Mouse (Mus musculus): ENCODE data around the gene 4933400A11Rik. TPM values are rescaled to one million over a fixed set of nuclear protein-coding genes. Genes with fewer than 3 reads are reported as not detected.
A peak's percentile ranks its signal among the peaks of the same experiment; 100 is the strongest.

Gene 4933400A11Rik
- polyA plus RNA-seq, 2 experiments: not detected

DNA sequence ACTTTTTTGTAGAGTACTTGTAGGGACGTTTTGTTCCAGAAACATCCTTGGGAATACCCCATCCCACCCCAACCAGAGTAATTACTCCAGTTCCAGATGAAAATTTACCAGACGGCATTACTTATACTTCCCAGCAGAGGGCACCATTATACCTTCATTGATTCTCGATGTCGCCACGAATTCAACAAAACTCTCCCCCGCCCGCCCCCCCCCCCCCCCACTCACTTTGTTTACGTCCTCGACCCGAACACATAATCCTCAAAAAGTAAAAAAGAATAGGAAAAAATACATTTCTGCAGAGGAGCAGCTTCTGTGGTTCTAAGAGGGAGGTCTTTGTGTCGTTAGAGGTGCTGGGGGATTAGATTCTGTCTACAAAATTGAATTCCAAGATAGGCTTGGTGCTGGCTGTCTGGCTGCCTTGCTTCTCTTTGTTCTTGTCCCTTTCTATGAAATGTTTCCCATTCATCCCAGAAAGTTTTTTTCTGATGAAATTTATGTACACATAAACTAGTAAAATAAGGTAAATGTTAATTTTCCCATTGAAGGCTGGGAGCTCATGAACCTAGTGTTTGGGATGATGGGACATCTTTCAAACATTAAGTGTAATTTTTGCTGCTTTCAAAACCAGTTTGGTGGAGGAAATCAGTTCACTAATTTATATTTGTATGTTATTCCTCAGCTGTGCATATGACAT lies 19.7 kb upstream of the 4933400A11Rik start:
- WGBS (ENCODE audit: insufficient replicate concordance): 3% methylated on average over 11 of the region's 11 CpGs
- no peak for DNase-seq (ENCODE audit: low read depth in 3 of 3, low spot score in 3 of 3)

DNA sequence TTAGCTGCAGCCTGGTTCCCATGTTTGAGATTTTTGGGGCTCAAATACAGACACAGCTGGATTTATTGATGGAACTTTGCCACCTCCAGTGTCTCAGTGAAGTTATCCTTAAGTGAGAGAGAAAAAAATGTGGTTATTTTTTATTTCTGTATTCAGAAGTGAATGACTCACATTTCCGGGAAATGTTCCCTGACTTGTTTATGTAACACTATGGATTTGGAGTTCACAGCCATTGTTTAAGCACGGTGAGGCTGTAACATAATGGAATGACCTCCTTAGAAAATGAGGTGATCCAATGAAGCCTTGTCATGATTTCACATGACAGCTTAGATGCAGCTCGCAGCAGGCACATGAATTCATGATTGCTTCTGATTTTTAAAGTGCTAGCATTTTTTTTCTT lies 17.7 kb upstream of the 4933400A11Rik start:
- Histone ChIP-seq H3K36me3 (replicated peaks; ENCODE audit: control insufficient read depth, insufficient read depth, low read depth) (no peaks in the 10 kb centered on the region), H3K4me2 (ENCODE audit: low read depth) (no peak overlapping the region), H3K4me1 (replicated peaks; ENCODE audit: control insufficient read depth in 2 of 2, insufficient read depth in 2 of 2, low read length in 1 of 2) (no peaks in the 10 kb centered on the region), H3K27ac (no peak overlapping the region), H3K4me3 (ENCODE audit: insufficient read depth in 1 of 2, low read depth in 2 of 2, low read length in 2 of 2) (no peak overlapping the region), H3K27me3 (ENCODE audit: control insufficient read depth, insufficient read depth, low read length) (no peaks in the 10 kb centered on the region), H3K9me3 (ENCODE audit: control insufficient read depth, low read length) (no peaks in the 10 kb centered on the region), H3K9ac (replicated peaks) (no peak overlapping the region)
- no peak for DNase-seq (ENCODE audit: low read depth in 3 of 3, low spot score in 3 of 3)
- WGBS (ENCODE audit: insufficient replicate concordance): 45% methylated on average over 3 of the region's 3 CpGs
- no peak for ATAC-seq (ENCODE audit: insufficient read depth)
- TF ChIP-seq EP300 (IDR thresholded peaks at IDR 0.05; ENCODE audit: low read depth) (no peak), CTCF (IDR thresholded peaks at IDR 0.05; ENCODE audit: low read depth) (no peak)

More for the DNA sequence above, 19.7 kb upstream of the 4933400A11Rik start:
- peak; percentile 22; the same call in 1 of the 2 replicates for TF ChIP-seq CTCF (IDR thresholded peaks at IDR 0.05; ENCODE audit: low read depth)
- TF ChIP-seq EP300 (IDR thresholded peaks at IDR 0.05; ENCODE audit: low read depth): no peak
- Histone ChIP-seq H3K4me2 (ENCODE audit: low read depth) (peak overlapping the region; percentile 4; the same call in 1 of the 2 replicates), H3K4me1 (replicated peaks; ENCODE audit: control insufficient read depth in 2 of 2, insufficient read depth in 2 of 2, low read length in 1 of 2) (no peaks in the 10 kb centered on the region), H3K27ac (no peak overlapping the region), H3K36me3 (replicated peaks; ENCODE audit: control insufficient read depth, insufficient read depth, low read depth) (no peaks in the 10 kb centered on the region), H3K9me3 (ENCODE audit: control insufficient read depth, low read length) (no peaks in the 10 kb centered on the region), H3K9ac (replicated peaks) (no peak overlapping the region), H3K27me3 (ENCODE audit: control insufficient read depth, insufficient read depth, low read length) (no peaks in the 10 kb centered on the region), H3K4me3 (ENCODE audit: insufficient read depth in 1 of 2, low read depth in 2 of 2, low read length in 2 of 2) (peak overlapping the region in 1 of 2 experiments; percentile 14; a peak in 1 of 4 replicates)
- no peak for ATAC-seq (ENCODE audit: insufficient read depth)

DNA sequence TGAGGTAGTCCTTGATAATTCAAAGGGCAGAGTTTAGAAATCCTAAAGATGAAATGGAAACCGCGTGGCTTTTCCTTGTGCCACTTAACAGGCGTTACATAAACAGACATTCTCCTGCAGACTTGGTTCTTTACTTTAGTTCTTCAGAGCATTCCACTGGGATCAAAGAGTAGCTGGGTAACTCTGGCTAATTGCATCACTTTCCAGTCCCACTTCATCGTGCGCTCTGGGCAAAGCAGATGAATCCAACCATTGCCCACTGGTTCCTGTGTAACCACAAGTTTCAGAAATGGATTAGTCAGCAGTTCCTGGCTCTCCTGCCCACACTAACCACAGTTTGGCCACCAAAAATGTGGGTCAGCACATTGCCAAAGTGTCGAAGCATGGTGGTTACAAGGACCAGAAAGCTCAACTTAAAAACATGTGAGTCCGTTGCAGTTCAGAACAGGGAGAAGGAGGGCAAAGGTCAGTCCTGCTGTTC lies 15.4 kb upstream of the 4933400A11Rik start:
- DNase-seq (ENCODE audit: low read depth in 3 of 3, low spot score in 3 of 3) (no peak), ATAC-seq (ENCODE audit: insufficient read depth) (no peak)
- 22% methylated on average over 7 of the region's 7 CpGs for WGBS (ENCODE audit: insufficient replicate concordance)
- Histone ChIP-seq H3K27me3 (ENCODE audit: control insufficient read depth, insufficient read depth, low read length) (no peaks in the 10 kb centered on the region), H3K27ac (no peak overlapping the region), H3K4me3 (ENCODE audit: insufficient read depth in 1 of 2, low read depth in 2 of 2, low read length in 2 of 2) (no peak overlapping the region), H3K9me3 (ENCODE audit: control insufficient read depth, low read length) (no peaks in the 10 kb centered on the region), H3K4me1 (replicated peaks; ENCODE audit: control insufficient read depth in 2 of 2, insufficient read depth in 2 of 2, low read length in 1 of 2) (no peaks in the 10 kb centered on the region), H3K36me3 (replicated peaks; ENCODE audit: control insufficient read depth, insufficient read depth, low read depth) (no peaks in the 10 kb centered on the region), H3K4me2 (ENCODE audit: low read depth) (no peak overlapping the region), H3K9ac (replicated peaks) (no peak overlapping the region)
- TF ChIP-seq EP300 (IDR thresholded peaks at IDR 0.05; ENCODE audit: low read depth) (no peak), CTCF (IDR thresholded peaks at IDR 0.05; ENCODE audit: low read depth) (no peak)

DNA sequence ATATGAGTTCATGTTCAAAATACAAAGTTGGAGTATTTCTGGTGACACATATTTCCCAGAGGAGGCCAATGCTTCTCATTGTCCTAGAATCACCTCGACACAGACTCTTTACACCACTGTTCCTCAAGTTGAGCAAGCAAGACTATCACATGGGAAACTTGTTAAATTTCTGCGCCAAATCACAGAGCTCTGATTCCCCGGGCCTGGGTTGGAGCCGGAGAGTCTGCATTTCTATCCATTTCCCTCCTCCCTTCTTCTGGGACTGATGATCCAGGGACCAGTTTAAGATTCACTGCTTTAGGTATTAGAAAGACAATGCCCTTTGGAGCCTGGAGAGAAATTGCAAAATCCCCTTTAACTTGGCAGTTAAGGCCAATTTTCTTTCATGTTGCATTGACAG lies 15.0 kb upstream of the 4933400A11Rik start:
- no peak overlapping the region for H3K9ac ChIP-seq (replicated peaks)
- no peak for ATAC-seq (ENCODE audit: insufficient read depth)

DNA sequence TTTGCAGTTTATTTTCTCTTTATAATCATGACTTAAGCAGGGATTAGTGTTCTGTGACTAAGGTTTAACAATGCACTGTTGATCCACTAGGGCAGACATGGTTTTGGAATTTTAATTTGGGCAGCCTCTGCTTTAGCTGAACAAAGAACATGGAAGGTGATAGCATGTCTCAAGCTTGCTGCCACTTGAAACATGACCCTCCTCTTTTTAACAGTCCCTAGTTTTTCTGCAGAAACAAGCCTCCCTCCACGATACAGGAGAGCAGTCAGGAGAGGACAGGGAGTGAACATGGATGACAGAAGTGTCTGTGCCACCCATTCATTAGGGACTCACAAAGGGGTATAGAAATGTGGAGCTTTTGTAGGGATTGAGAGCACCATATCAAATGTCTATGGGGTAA lies 13.4 kb upstream of the 4933400A11Rik start:
- no peak for TF ChIP-seq CTCF (IDR thresholded peaks at IDR 0.05; ENCODE audit: low read depth)
- TF ChIP-seq EP300 (IDR thresholded peaks at IDR 0.05; ENCODE audit: low read depth): no peak

More for the DNA sequence above, 15.0 kb upstream of the 4933400A11Rik start:
- no peak overlapping the region for H3K4me2 ChIP-seq (ENCODE audit: low read depth)
- no peaks in the 10 kb centered on the region for H3K9me3 ChIP-seq (ENCODE audit: control insufficient read depth, low read length)
- H3K4me1 ChIP-seq (replicated peaks; ENCODE audit: control insufficient read depth in 2 of 2, insufficient read depth in 2 of 2, low read length in 1 of 2): no peaks in the 10 kb centered on the region
- no peaks in the 10 kb centered on the region for H3K36me3 ChIP-seq (replicated peaks; ENCODE audit: control insufficient read depth, insufficient read depth, low read depth)
- no peaks in the 10 kb centered on the region for H3K27me3 ChIP-seq (ENCODE audit: control insufficient read depth, insufficient read depth, low read length)
- WGBS (ENCODE audit: insufficient replicate concordance): 68% methylated on average over 4 of the region's 4 CpGs
- TF ChIP-seq EP300 (IDR thresholded peaks at IDR 0.05; ENCODE audit: low read depth): no peak
- TF ChIP-seq CTCF (IDR thresholded peaks at IDR 0.05; ENCODE audit: low read depth): no peak
- DNase-seq (ENCODE audit: low read depth in 3 of 3, low spot score in 3 of 3): no peak
- H3K4me3 ChIP-seq (ENCODE audit: insufficient read depth in 1 of 2, low read depth in 2 of 2, low read length in 2 of 2): no peak overlapping the region
- H3K27ac ChIP-seq: no peak overlapping the region

More for the DNA sequence above, 13.4 kb upstream of the 4933400A11Rik start:
- no peak overlapping the region for H3K9ac ChIP-seq (replicated peaks)
- no peaks in the 10 kb centered on the region for H3K27me3 ChIP-seq (ENCODE audit: control insufficient read depth, insufficient read depth, low read length)
- no peaks in the 10 kb centered on the region for H3K4me1 ChIP-seq (replicated peaks; ENCODE audit: control insufficient read depth in 2 of 2, insufficient read depth in 2 of 2, low read length in 1 of 2)
- ATAC-seq (ENCODE audit: insufficient read depth) (no peak), DNase-seq (ENCODE audit: low read depth in 3 of 3, low spot score in 3 of 3) (no peak)
- no peak overlapping the region for H3K4me3 ChIP-seq (ENCODE audit: insufficient read depth in 1 of 2, low read depth in 2 of 2, low read length in 2 of 2)
- no peak overlapping the region for H3K4me2 ChIP-seq (ENCODE audit: low read depth)
- WGBS (ENCODE audit: insufficient replicate concordance): 43% methylated on average over 1 of the region's 1 CpGs
- H3K36me3 ChIP-seq (replicated peaks; ENCODE audit: control insufficient read depth, insufficient read depth, low read depth): no peaks in the 10 kb centered on the region
- no peak overlapping the region for H3K27ac ChIP-seq
- no peaks in the 10 kb centered on the region for H3K9me3 ChIP-seq (ENCODE audit: control insufficient read depth, low read length)

All from liver, embryonic 14.5 days (tissue).